Mouse (Mus musculus) testis, adult 2 months (tissue): ENCODE measurements around the gene Ugt1a9.

Experiments
- CTCF ChIP-seq: fragments of 200-500 bp; IDR thresholded peaks from 2 replicates; pipeline ENCODE4 v1.5.1; 2012; ENCODE audit warnings: low read depth, mild to moderate bottlenecking, inconsistent platforms, low read length, moderate library complexity; ENCODE audit not compliant: control insufficient read depth, insufficient read depth, insufficient replicate concordance
- POLR2A ChIP-seq: fragments of 200-500 bp; IDR thresholded peaks from 2 replicates; pipeline ENCODE4 v1.6.1; 2012; ENCODE audit warnings: low read depth, mild to moderate bottlenecking, inconsistent platforms, low read length, moderate library complexity; ENCODE audit not compliant: control insufficient read depth

- TF ChIP-seq POLR2A (no peak), CTCF (no peak)
Measured at GRCm38 (mm10) chr1:88268070-88268469, 197.5 kb downstream of the Ugt1a9 start.
